Mouse (Mus musculus): ENCODE data around the gene Bag5. TPM values are rescaled to one million over a fixed set of nuclear protein-coding genes. Genes with fewer than 3 reads are reported as not detected.
A peak's percentile ranks its signal among the peaks of the same experiment; 100 is the strongest.

Bag5 gene
- polyA plus RNA-seq (2016; fragmentation: Nextera tagmentation; extraction: Ambion mirVana), result 52.6 and 52.9 TPM in 2 replicates

DNA sequence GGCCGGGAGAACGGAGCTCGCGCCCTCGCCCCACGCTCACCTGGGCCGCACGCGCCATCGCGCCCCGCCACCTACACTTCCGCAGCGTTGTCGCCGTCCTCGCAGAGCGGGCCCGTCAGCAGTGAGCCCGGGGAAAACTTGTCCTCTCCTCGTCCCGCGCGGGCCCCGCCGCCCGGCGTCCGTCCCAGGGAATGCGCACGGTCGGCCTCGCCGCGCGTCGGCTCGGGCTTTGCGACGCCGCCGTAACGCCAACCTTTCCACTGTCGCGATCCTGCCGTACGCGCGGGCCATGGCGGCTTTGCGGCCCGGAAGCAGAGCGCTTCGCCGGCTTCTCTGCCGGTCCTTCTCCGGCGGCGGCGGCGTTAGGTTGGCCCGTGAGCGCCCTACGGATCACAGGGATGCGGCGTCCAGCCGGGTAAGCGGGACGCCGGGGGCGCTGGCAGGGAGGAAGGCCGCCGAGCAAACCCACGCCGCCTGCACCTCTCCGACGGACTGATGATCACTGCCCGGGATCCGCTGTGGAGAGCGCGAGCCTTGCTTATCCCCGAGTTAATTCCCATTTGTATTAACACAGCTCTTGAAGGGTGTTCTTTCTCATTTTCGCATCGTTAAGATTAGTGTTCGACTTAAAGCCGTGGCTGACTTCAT is at the start of gene Bag5, which contains the start of gene Apopt1:
Bag5 (minus strand) TSS at position 254 of the 648 bp plus-strand sequence.
Apopt1 (plus strand) TSS at position 258 of the 648 bp plus-strand sequence.
- H3K9me3 ChIP-seq (replicated peaks), result no peaks in the 10 kb centered on the region
- peak within 1 kb of the TSS; percentile 95 for H3K27ac ChIP-seq
- peaks cover 56% of the 10 kb centered on the region for H3K36me3 ChIP-seq
- H3K4me3 ChIP-seq, result peak within 1 kb of the TSS; percentile 96
- under 1% methylated on average over 86 of the region's 86 CpGs for WGBS
- peaks cover 28% of the 10 kb centered on the region for H3K4me1 ChIP-seq
- H3K27me3 ChIP-seq (ENCODE audit: low read depth, poor library complexity, severe bottlenecking), result no peaks in the 10 kb centered on the region
- peak; percentile 95 for DNase-seq (ENCODE audit: low spot score)

DNA sequence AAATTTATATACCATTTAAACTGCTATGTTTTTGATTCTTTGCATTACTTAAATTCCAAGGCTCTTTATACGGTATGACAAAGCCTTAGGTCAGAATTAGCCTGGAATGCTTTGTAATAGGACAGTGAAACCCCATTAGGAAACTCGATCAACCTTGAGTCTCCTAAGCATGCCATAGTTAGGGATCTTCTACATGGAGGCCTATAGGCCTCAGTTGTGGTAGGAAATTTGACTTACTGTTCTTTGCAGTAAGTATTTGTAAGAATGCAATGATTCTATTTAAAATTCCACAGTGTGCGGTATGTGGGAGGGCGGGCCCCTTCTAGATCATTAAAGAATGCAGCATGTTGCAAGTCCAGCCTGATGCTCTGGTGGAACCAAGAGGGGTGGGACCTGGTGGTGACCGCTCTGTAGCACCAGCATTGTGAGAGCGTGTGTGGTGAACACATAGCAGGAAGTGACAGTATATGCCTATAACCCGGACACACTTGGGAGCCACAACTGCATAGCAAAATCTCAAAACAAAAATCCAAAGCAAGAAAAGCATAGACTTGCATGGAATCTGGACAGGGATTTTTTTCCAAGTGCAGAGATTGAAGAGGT is 47.4 kb upstream of the Bag5 start:
- Histone ChIP-seq H3K9me3 (replicated peaks) (no peaks in the 10 kb centered on the region), H3K4me1 (peaks cover 36% of the 10 kb centered on the region), H3K36me3 (peaks cover 25% of the 10 kb centered on the region), H3K27ac (no peak overlapping the region), H3K4me3 (peak overlapping the region; percentile 97; the same call in 1 of the 2 replicates), H3K27me3 (ENCODE audit: low read depth, poor library complexity, severe bottlenecking) (peaks cover 3% of the 10 kb centered on the region; the same call in 1 of the 2 replicates)
- 92% methylated on average over 7 of the region's 7 CpGs for WGBS
- no peak for DNase-seq (ENCODE audit: low spot score)

DNA sequence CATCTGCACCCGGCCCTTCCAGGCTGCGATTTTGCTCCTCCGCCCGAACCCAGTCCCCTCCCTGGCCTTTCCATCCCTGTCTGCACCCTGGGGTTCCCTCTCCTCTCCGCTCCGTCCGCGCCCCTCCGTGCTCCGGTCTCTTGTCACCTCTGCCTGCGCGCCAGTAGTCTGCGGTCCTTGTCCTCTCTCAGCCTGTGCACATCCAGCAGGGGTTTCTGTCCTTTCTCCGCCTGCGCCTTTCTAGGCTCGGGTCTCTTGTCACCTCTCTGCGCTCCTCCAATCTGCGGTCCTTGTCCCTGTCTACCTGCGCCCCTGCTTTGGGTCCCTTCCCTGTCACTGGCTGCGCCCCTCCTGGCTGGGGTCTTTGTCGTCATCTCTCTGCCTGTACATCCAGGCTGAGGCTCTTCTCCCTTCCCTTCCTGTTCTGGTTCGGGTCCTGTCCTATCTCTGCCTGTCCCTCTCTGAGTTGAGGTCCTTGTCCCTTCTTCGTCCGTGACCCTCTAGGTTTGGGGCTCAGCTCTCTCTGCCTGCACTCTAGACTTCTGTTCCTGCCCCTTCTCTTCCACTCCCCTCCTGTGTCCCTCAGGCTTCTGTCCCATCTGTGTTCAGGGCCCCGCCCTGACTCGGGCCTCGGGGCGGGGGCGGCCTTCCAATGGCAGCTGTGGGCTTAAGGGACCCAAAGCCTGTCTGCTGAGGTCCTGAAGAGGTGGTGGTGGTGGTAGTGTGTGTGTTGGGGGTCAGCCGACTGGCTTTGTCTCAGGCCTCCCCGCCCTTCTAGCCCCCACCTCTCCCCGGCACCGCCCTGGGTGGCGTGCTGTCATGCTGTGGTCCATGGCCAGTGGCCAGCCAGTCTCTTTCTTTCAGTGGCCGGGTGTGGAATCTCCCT is 46.4 kb upstream of the Bag5 start:
- peaks cover 3% of the 10 kb centered on the region; the same call in 1 of the 2 replicates for H3K27me3 ChIP-seq (ENCODE audit: low read depth, poor library complexity, severe bottlenecking)
- H3K4me1 ChIP-seq, result peaks cover 36% of the 10 kb centered on the region
- DNase-seq (ENCODE audit: low spot score), result peak; percentile 45
- H3K9me3 ChIP-seq (replicated peaks), result no peaks in the 10 kb centered on the region
- peak overlapping the region; percentile 95 for H3K27ac ChIP-seq
- peak overlapping the region; percentile 97 for H3K4me3 ChIP-seq
- peaks cover 25% of the 10 kb centered on the region for H3K36me3 ChIP-seq
- 4% methylated on average over 35 of the region's 35 CpGs for WGBS

DNA sequence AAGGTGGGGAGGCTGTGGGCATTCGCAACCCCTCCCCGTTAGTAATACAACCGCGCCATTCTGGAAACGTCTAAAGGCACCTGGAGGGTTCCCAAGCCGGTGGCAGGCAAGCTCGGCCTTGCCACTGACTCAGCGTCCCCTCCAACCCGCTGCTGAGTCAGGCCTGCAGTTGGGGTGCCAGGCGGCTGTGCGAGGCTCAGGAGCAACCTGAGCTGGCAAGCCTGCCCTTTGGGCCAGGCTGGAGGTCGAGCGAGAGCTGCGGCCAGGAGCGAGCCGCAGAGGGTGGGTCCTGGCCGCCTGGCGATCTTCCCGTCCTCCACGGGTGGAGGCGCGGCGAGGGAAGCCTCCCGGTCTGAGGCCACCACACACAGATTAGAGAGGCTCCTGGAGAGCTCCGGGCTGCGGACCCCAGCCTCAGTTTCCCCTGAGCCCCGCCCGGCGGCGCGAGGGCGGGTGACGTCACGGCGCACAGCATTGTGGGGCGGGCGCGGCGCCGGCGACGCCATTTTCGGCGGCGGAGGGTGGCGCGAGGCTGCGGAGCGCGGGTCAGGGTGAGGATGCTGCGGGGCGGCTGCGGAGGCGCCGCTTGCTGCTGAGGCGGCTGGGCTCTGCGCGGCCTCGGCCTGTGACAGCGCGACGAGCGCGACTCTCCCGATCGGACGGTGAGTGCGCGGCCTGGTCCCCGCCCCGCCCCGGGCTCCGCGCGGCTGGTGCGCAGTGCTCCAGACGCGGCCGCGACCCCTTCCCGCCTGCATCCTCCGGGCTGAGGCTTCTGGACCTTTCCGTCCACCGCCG is 45.5 kb upstream of the Bag5 start, which contains the start of gene Klc1:
Klc1 (plus strand) TSS at position 469 of the 795 bp plus-strand sequence.
- peaks cover 19% of the 10 kb centered on the region for H3K36me3 ChIP-seq
- peak within 1 kb of the TSS; percentile 97 for H3K4me3 ChIP-seq
- H3K4me1 ChIP-seq, result peaks cover 36% of the 10 kb centered on the region
- H3K9me3 ChIP-seq (replicated peaks), result no peaks in the 10 kb centered on the region
- peak; percentile 87 for DNase-seq (ENCODE audit: low spot score)
- under 1% methylated on average over 84 of the region's 85 CpGs for WGBS
- peaks cover 3% of the 10 kb centered on the region; the same call in 1 of the 2 replicates for H3K27me3 ChIP-seq (ENCODE audit: low read depth, poor library complexity, severe bottlenecking)
- peak within 1 kb of the TSS; percentile 95 for H3K27ac ChIP-seq

DNA sequence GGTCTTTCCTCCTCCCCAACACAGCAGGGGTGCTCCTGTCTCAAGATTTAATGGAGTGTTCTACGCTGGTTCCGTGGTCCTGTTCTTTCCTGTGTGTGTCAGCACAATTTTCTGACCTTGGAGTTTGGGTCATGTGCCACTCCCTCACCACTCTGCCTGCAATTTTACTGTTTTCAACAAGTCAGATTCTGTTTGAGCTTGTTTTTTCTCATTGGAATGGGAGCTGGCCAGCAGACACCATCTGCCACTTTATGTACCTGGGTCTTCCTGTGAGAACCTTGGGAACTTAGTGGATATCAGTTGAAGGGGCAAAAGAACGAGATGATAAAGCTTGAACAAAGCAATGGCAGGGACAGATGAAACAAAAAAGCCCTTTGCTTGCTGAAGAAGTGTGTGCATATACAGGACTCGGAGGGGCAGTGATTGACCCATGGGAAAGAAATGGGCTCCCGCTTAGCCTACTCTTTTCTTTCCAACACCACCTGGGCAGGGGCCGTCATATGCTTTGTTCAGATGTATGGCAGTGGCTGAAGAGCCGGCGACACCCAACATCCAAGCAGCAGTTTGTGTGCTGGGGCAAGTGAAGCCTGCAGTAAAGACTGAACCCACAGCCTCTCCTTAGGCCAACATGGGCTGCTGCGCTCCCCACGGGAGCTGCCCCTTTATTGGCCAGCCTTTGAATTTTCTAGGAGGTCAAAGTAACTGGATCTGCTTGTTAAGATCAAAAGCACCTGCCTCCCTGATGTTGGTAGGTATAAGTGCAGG is 44.7 kb upstream of the Bag5 start:
- DNase-seq (ENCODE audit: low spot score), result no peak
- peaks cover 3% of the 10 kb centered on the region; the same call in 1 of the 2 replicates for H3K27me3 ChIP-seq (ENCODE audit: low read depth, poor library complexity, severe bottlenecking)
- H3K36me3 ChIP-seq, result peaks cover 10% of the 10 kb centered on the region
- 58% methylated on average over 10 of the region's 10 CpGs for WGBS
- H3K9me3 ChIP-seq (replicated peaks), result no peaks in the 10 kb centered on the region
- H3K27ac ChIP-seq, result peak overlapping the region; percentile 95
- H3K4me3 ChIP-seq, result peak overlapping the region; percentile 97
- peaks cover 36% of the 10 kb centered on the region for H3K4me1 ChIP-seq

DNA sequence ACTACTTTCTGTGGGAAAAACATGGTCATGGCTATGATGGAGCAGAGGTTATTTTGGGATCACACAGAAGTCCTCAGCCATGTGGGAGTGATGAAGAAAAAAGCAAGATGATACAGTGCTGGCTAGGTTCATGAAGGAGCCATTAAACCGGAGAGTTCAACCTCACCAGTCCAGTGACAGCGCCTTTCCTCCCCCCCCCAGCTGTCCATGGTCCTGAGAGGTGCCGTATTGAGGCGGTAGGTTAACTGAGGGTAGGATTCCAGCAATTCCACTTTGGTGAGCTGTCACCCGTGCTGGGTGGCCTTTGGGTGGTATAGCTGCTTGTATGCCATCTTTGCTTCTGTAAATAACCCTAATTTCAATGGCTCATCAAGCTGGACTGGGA is 43.6 kb upstream of the Bag5 start:
- Histone ChIP-seq H3K36me3 (0 out of 2 replicates have a peak, but pooled peaks cover 4% of the 10 kb centered on the region), H3K27ac (no peak overlapping the region), H3K27me3 (ENCODE audit: low read depth, poor library complexity, severe bottlenecking) (peaks cover 3% of the 10 kb centered on the region; the same call in 1 of the 2 replicates), H3K4me3 (no peak overlapping the region), H3K4me1 (peaks cover 36% of the 10 kb centered on the region), H3K9me3 (replicated peaks) (no peaks in the 10 kb centered on the region)
- peak; percentile 51 for DNase-seq (ENCODE audit: low spot score)
- 39% methylated on average over 5 of the region's 5 CpGs for WGBS

DNA sequence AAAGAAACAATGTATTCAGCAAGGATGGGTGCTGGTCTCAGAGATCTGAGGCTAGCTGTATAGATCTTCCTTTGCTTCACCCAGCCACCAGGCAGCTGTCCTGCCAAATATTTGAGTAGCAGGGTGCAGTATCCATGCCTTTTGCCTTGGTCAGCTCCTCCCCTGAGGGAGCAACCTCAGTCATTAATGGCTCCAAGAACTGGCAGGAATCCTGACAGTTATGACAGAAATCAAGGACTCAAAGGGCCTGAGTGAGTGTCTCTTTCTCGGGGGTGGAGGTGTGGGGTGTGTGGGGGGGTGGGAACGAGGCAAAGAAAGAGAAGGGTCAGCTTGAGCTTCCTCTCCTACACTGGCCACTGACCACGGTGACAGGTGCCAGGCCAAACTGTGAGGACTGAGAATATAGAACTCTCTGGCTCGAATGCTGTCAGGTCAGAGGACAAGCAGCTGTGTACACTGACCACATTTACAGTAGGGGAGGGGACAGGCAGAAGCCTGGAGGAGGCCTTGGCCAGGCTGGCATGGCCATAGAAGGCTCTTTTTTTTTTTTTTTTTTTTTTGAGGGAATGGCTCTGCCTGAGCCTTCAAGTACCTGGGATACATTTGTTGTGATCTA is 43.1 kb upstream of the Bag5 start:
- DNase-seq (ENCODE audit: low spot score), result no peak
- Histone ChIP-seq H3K4me1 (peaks cover 36% of the 10 kb centered on the region), H3K36me3 (0 out of 2 replicates have a peak, but pooled peaks cover 4% of the 10 kb centered on the region), H3K4me3 (no peak overlapping the region), H3K27me3 (ENCODE audit: low read depth, poor library complexity, severe bottlenecking) (peaks cover 3% of the 10 kb centered on the region; the same call in 1 of the 2 replicates), H3K9me3 (replicated peaks) (no peaks in the 10 kb centered on the region), H3K27ac (no peak overlapping the region)
- WGBS, result 68% methylated on average over 4 of the region's 4 CpGs

DNA sequence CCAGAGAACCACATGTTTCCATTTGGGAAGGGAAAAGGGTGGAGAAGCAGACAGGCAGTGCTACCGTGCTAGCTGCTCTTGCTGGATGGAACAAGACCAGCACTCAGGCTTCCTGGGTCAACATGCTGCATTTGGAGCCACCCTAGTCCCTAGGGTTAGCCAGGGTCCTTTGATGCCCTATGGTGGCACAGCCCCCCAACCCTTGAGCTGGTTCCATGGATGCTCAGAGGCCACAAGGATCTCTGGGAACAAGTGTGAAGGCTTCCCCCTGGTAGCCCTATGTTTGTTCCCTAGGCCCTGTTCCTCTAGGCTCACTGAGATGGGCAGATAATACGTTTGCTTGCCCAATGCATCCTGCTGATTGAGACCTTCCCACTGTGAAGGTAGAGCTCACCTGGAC is 42.2 kb upstream of the Bag5 start:
- Histone ChIP-seq H3K4me3 (no peak overlapping the region), H3K27ac (no peak overlapping the region), H3K27me3 (ENCODE audit: low read depth, poor library complexity, severe bottlenecking) (peaks cover 3% of the 10 kb centered on the region; the same call in 1 of the 2 replicates), H3K36me3 (0 out of 2 replicates have a peak, but pooled peaks cover 4% of the 10 kb centered on the region), H3K9me3 (replicated peaks) (no peaks in the 10 kb centered on the region), H3K4me1 (peaks cover 33% of the 10 kb centered on the region)
- no peak for DNase-seq (ENCODE audit: low spot score)
- WGBS, result 57% methylated on average over 2 of the region's 2 CpGs

DNA sequence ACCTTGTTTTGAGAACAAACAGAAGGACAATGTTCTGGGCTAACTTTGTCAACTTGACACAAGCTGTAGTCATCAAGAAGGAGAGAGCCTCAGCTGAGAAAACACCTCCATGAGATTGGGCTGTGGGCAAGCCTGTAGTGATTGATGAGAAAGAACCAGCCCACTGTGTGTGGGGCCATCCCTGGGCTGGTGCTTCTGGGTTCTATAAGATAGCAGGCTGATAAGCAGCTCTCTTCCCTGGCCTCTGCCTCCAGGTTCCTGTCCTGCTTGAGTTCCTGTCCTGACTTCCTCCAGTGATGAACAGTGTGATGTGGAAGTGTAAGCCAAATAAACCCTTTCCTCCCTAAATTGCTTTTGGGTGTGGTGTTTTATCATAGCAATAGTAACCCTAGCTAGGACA is 41.7 kb upstream of the Bag5 start:
- peaks cover 30% of the 10 kb centered on the region for H3K4me1 ChIP-seq
- H3K27ac ChIP-seq, result no peak overlapping the region
- H3K36me3 ChIP-seq, result 0 out of 2 replicates have a peak, but pooled peaks cover 4% of the 10 kb centered on the region
- H3K9me3 ChIP-seq (replicated peaks), result no peaks in the 10 kb centered on the region
- no peak for DNase-seq (ENCODE audit: low spot score)
- no peak overlapping the region for H3K4me3 ChIP-seq
- peaks cover 3% of the 10 kb centered on the region; the same call in 1 of the 2 replicates for H3K27me3 ChIP-seq (ENCODE audit: low read depth, poor library complexity, severe bottlenecking)

DNA sequence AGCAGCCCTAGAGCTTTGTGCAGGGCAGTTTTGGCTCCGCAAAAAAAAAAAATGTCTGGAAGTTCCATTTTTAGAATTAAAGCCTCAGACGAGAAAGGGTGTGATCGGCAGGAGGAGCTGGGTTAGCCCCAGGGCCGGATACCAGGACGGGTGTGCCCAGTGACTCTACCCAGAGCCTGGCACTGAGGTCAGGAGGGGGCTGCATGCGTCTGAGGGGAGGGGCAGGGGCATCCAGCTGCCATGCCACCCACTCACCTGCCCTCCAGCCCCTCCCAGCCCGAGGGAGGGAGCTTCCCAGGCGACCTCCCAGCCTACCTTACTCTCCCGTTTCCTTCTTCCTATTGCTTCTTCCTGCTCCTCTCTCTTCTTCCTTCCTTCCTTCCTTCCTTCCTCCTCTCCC is 40.3 kb upstream of the Bag5 start:
- WGBS, result 73% methylated on average over 9 of the region's 9 CpGs

DNA sequence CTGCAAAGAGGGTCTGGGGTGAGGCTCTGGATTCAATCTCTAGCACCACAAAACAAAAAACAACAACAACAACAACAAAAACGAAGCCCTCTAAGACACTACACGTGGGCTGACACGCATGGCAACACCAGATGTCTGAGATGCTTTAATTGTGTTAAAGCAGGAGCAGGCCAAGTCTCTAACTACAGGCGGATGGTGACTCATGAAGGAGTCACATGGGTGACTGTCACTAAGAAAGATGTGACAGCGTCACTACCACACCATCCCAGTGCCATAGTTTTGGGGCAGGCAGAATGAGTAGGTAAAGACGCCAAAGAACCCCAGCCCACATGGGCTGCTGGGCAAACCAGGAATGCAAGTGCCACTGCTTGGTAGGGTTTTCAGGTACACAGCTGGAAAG is 39.4 kb upstream of the Bag5 start:
- peaks cover 3% of the 10 kb centered on the region; the same call in 1 of the 2 replicates for H3K27me3 ChIP-seq (ENCODE audit: low read depth, poor library complexity, severe bottlenecking)
- no peak for DNase-seq (ENCODE audit: low spot score)
- peaks cover 9% of the 10 kb centered on the region for H3K4me1 ChIP-seq
- no peaks in the 10 kb centered on the region for H3K36me3 ChIP-seq
- H3K4me3 ChIP-seq, result no peak overlapping the region
- no peak overlapping the region for H3K27ac ChIP-seq
- WGBS, result 93% methylated on average over 6 of the region's 6 CpGs
- no peaks in the 10 kb centered on the region for H3K9me3 ChIP-seq (replicated peaks)

More for the DNA sequence above, 40.3 kb upstream of the Bag5 start:
- Histone ChIP-seq H3K4me1 (peaks cover 18% of the 10 kb centered on the region), H3K4me3 (no peak overlapping the region), H3K36me3 (no peaks in the 10 kb centered on the region), H3K27ac (no peak overlapping the region), H3K27me3 (ENCODE audit: low read depth, poor library complexity, severe bottlenecking) (peaks cover 3% of the 10 kb centered on the region; the same call in 1 of the 2 replicates), H3K9me3 (replicated peaks) (no peaks in the 10 kb centered on the region)
- no peak for DNase-seq (ENCODE audit: low spot score)
